Comparison of ENCODE assay signal across 8 mouse cellular contexts in the genomic region with DNA sequence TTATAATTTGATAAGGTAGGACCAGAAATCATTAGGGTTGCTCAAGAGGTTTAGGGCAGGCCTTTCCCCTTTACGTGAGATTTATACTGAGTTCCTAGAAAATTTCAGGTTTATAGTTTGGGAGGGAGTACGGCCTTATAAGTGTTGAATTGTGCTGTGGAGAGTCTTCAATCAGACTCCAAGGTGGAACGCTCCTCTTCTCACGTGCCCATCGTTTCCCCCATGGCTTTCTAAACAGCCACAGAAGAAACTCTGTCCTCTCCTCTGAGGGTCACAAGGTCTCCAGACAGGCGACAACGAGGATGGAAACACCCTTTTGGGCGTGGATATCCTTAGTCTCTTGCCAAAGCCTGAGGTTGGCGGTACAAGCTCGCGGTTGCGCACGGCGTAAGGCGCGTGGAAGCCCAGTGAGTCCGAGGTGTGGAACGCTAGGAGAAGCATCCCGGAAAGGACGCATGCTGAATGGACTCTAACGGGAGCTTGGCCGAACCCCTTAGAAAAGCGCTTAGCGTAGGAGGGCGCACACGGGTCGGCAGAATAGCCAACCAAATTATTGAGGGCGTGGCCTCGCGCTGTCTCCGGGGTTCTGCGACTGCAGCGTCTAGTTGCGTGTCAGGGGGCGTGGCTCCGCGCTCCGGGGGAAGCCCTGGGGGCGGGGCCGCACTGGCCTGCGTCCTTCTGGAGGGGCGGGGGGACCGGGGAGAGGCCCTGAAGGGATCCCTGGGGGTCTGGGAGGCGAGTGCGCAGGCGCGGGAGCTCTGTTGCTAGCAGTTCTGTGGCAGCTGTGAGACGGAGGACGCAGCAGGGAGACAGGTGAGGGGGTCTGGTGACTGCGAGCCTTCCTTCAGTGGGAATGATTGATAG. TPM values are rescaled to one million over a fixed set of nuclear protein-coding genes. Genes with fewer than 3 reads are reported as not detected.
DNase-seq lines count a peak whose midpoint lies in the region; ATAC-seq lines count a peak whose summit lies in the region.

TSS of gene Zfp667 (plus strand) at position 738 of the 864 bp plus-strand sequence.

- intact Hi-C loops in gastrocnemius, postnatal 14 days (cut with DNase I; ENCODE audit: low total_unique reads), result no loop called here
- intact Hi-C loops in left cerebral cortex, postnatal 14 days (cut with DNase I), result loop anchor here (10.0 kb wide), 1 partner anchor 151 kb away; no protein-coding TSS in a partner anchor

- peaks cover 9% of the 10 kb centered on the region; the same call in 1 of the 2 replicates for H3K4me1 ChIP-seq in intestine, embryonic 14.5 days (replicated peaks; ENCODE audit: control insufficient read depth, insufficient read depth, low read length)

- no peaks in the 10 kb centered on the region for H3K27me3 ChIP-seq in intestine, embryonic 14.5 days (replicated peaks; ENCODE audit: control insufficient read depth, insufficient read depth, low read length)

- H3K36me3 ChIP-seq in intestine, embryonic 14.5 days (ENCODE audit: control insufficient read depth, insufficient read depth, low read length), result 0 out of 2 replicates have a peak, but pooled peaks cover 4% of the 10 kb centered on the region

- H3K27ac ChIP-seq in intestine, embryonic 14.5 days (ENCODE audit: low read depth), result peak within 1 kb of the TSS; percentile 52

- H3K9ac ChIP-seq in intestine, embryonic 14.5 days (ENCODE audit: low read length), result peak within 1 kb of the TSS; percentile 38

- ATAC-seq in intestine, embryonic 14.5 days (replicated peaks; ENCODE audit: low FRiP score, low TSS enrichment, low read depth), result peak; percentile 80

- peak within 1 kb of the TSS; percentile 49 for H3K4me2 ChIP-seq in intestine, embryonic 14.5 days (ENCODE audit: low read length)

- 3% methylated on average over 50 of the region's 50 CpGs for WGBS in intestine, embryonic 14.5 days

- peak within 1 kb of the TSS; percentile 38 for H3K4me3 ChIP-seq in intestine, embryonic 14.5 days (ENCODE audit: low read depth, low read length)

- peak; percentile 91 for DNase-seq in adipocyte (ENCODE audit: low spot score)
- peak; percentile 97 for DNase-seq in embryo, embryonic 10 days (ENCODE audit: low spot score)
- DNase-seq in gastrocnemius, postnatal 14 days, result peak; percentile 100
- DNase-seq in intestine, embryonic 14.5 days (ENCODE audit: low spot score), result peak; percentile 97
- DNase-seq in left cerebral cortex, postnatal 14 days (ENCODE audit: low spot score in 2 of 2), result peak; percentile 99
- peak; percentile 99 for DNase-seq in mesoderm, embryonic 11.5 days (ENCODE audit: low read depth, low spot score)
- DNase-seq in right cerebral cortex, postnatal 36 days (ENCODE audit: low spot score in 2 of 2), result peak; percentile 97 to 98
- peak; percentile 97 for DNase-seq in yolk sac, embryonic 10.5 days (ENCODE audit: low spot score)

- no peaks in the 10 kb centered on the region for H3K9me3 ChIP-seq in intestine, embryonic 14.5 days (ENCODE audit: control insufficient read depth, low read length)

RNA-seq across cellular contexts. Expression of gene Zfp667, which starts in this region (rescaled TPM):
- total RNA-seq in gastrocnemius, postnatal 14 days (2021), result 1 to 10 TPM; 1.9 to 2.4 TPM
- 5.7 and 7.9 TPM in 2 replicates for polyA plus RNA-seq in intestine, embryonic 14.5 days (2014; fragmentation: Nextera tagmentation; extraction: Ambion mirVana)
- total RNA-seq in left cerebral cortex, postnatal 14 days (2021), result 10 to 100 TPM; 10.1 to 12.1 TPM

Comparison
In these comparisons a context has a peak if more than half of its experiments do, and no peak if none do; other contexts are left out.
1. Peak in every context shown above with its lines: DNase-seq, ATAC-seq, H3K4me3 ChIP-seq and H3K27ac ChIP-seq.